Mouse (Mus musculus) heart, adult 2 months (tissue): ENCODE data around the gene Spsb2.

Source experiments
- CTCF ChIP-seq: fragments of 200-600 bp; IDR thresholded peaks from 2 replicates; pipeline ENCODE4 v1.8.1; 2022; ENCODE audit warnings: antibody characterized with exemption, mild to moderate bottlenecking, moderate library complexity
- EP300 ChIP-seq: fragments of 200-500 bp; IDR thresholded peaks from 2 replicates; pipeline ENCODE4 v1.6.1; 2011; ENCODE audit warnings: low read depth, low read length, control low read depth; ENCODE audit not compliant: insufficient read depth
- POLR2A ChIP-seq: fragments of 200-500 bp; IDR thresholded peaks from 2 replicates; pipeline ENCODE4 v1.6.1; 2011; ENCODE audit warnings: mild to moderate bottlenecking, low read depth, low read length, control low read depth; ENCODE audit not compliant: insufficient read depth

DNA sequence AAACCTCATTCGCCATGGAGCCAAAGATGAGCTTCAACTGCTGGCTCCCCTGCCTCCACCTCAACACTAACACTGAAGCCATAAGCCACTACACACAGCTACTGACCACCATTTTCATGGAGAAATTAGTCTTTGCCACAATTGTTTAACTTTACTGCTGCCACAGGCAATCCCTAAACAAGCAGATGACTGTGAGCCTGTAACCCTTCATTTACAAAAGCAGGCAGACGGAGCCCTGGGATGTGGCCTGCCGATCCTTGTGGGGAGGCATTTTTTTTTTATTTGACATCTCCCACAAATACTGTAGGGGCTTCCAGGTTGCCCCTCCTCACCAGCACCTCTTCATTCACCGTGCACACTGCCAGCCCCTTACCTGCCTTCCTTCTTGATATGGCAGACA lies 8.2 kb downstream of the Spsb2 start:
- no peak for TF ChIP-seq CTCF
- no peak for TF ChIP-seq POLR2A
- no peak for TF ChIP-seq EP300
